In genomic region chr3:154510160-154510559, GRCm38 (mm10) we compare ENCODE assay signal across 15 mouse cellular contexts.
"Had no signal": no experiment of that assay in that cellular context is flagged by ENCODE, and none has a peak within 500 bp of the region (broad histone marks: within the 10 kb centered on the region; RNA-seq: fewer than 3 reads in every experiment).

No protein-coding gene starts in this region.

- DNase-seq: kidney, adult 8-10 months; kidney, postnatal 25 days; layer of hippocampus, adult 9-11 months; liver; liver, postnatal 0 days; lung, embryonic 14.5 days; thymus, postnatal 25 days had no signal

- H3K27me3 ChIP-seq: limb, embryonic 13.5 days had no signal

- ATAC-seq: liver, postnatal 0 days; lung, postnatal 0 days had no signal

- H3K27ac ChIP-seq: layer of hippocampus, adult 2 months; limb, embryonic 10.5 days; limb, embryonic 13.5 days; liver, embryonic 14.5 days; macrophage; stomach, postnatal 0 days had no signal

- H3K4me3 ChIP-seq: layer of hippocampus, adult 2 months; limb, embryonic 10.5 days; limb, embryonic 13.5 days had no signal

- H3K4me2 ChIP-seq: limb, embryonic 13.5 days; lung, embryonic 14.5 days; midbrain, embryonic 11.5 days had no signal

- H3K4me1 ChIP-seq: limb, embryonic 13.5 days had no signal

- H3K36me3 ChIP-seq: limb, embryonic 10.5 days; limb, embryonic 13.5 days had no signal

- H3K9ac ChIP-seq: limb, embryonic 13.5 days; liver, embryonic 14.5 days; liver, postnatal 0 days; lung, embryonic 14.5 days had no signal

- H3K9me3 ChIP-seq: limb, embryonic 10.5 days; limb, embryonic 13.5 days had no signal
